Mouse (Mus musculus) midbrain, embryonic 10.5 days (tissue): ENCODE results near the gene Scrn2. TPM values are rescaled to one million over a fixed set of nuclear protein-coding genes. Genes with fewer than 3 reads are reported as not detected.

Source experiments
- DNase-seq: peaks from one replicate; pipeline ENCODE4 v3.0.0-alpha.2; 2017; ENCODE audit warnings: low spot score
- H3K27ac ChIP-seq: fragments of 300-500 bp; sonication (generic); replicated peaks from 2 replicates; pipeline ENCODE4 v1.5.1; 2016; ENCODE audit warnings: mild to moderate bottlenecking
- H3K27me3 ChIP-seq: fragments of 300-500 bp; sonication (generic); 2 replicates; pipeline ENCODE4 v1.6.1; 2016; ENCODE audit warnings: low read depth, mild to moderate bottlenecking; ENCODE audit not compliant: poor library complexity, severe bottlenecking
- H3K36me3 ChIP-seq: fragments of 300-500 bp; sonication (generic); 2 replicates; pipeline ENCODE4 v1.6.1; 2016; ENCODE audit warnings: mild to moderate bottlenecking, moderate library complexity
- H3K4me1 ChIP-seq: fragments of 300-500 bp; sonication (generic); 2 replicates; pipeline ENCODE4 v1.6.1; 2016
- H3K4me3 ChIP-seq: fragments of 300-500 bp; sonication (generic); 2 replicates; pipeline ENCODE4 v1.5.1; 2016; ENCODE audit warnings: mild to moderate bottlenecking, moderate library complexity
- H3K9me3 ChIP-seq: fragments of 300-500 bp; sonication (generic); replicated peaks from 2 replicates; pipeline ENCODE4 v1.6.1; 2016; ENCODE audit warnings: mild to moderate bottlenecking
- WGBS: fragments of 180-500 bp; shearing (Covaris S2); methylation state at CpG from one replicate; pipeline ENCODE4 v1.1.7; 2016; 5-methylcytosine and 5-hydroxymethylcytosine counted together
- polyA plus RNA-seq: library from polyadenylated mRNA; unstranded; fragments of >200 nt; fragmentation: Nextera tagmentation; extraction: Ambion mirVana; gene quantifications from 2 replicates; pipeline ENCODE4 v1.2.1, GENCODE M21; 2016

The Scrn2 gene
- 39.5 and 42.2 TPM in 2 replicates for polyA plus RNA-seq

GRCm38 (mm10) chr11:97029686-97030417 lies at the start of gene Scrn2:
Scrn2 (plus strand) TSS chr11:97029938.
- peaks cover 10% of the 10 kb centered on the region for H3K27me3 ChIP-seq
- H3K4me1 ChIP-seq, result peaks cover 34% of the 10 kb centered on the region
- peaks cover 18% of the 10 kb centered on the region for H3K36me3 ChIP-seq
- H3K27ac ChIP-seq, result peak within 1 kb of the TSS; percentile 96
- DNase-seq, result peak; percentile 92
- H3K4me3 ChIP-seq, result peak within 1 kb of the TSS; percentile 75
- 4% methylated on average over 25 of the region's 25 CpGs for WGBS
- no peaks in the 10 kb centered on the region for H3K9me3 ChIP-seq

GRCm38 (mm10) chr11:96980021-96980420 lies 49.7 kb upstream of the Scrn2 start:
- H3K27ac ChIP-seq, result no peak overlapping the region
- peaks cover 45% of the 10 kb centered on the region for H3K4me1 ChIP-seq
- peaks cover 26% of the 10 kb centered on the region for H3K27me3 ChIP-seq
- no peaks in the 10 kb centered on the region for H3K9me3 ChIP-seq
- H3K4me3 ChIP-seq, result no peak overlapping the region
- no peak for DNase-seq
- WGBS, result 83% methylated on average over 5 of the region's 5 CpGs
- H3K36me3 ChIP-seq, result no peaks in the 10 kb centered on the region; the same call in 1 of the 2 replicates

- WGBS, result 80% methylated on average over 15 of the region's 15 CpGs
- Histone ChIP-seq H3K27ac (no peak overlapping the region), H3K4me3 (no peak overlapping the region), H3K27me3 (peaks cover 41% of the 10 kb centered on the region), H3K36me3 (no peaks in the 10 kb centered on the region), H3K4me1 (peaks cover 32% of the 10 kb centered on the region), H3K9me3 (no peaks in the 10 kb centered on the region)
- DNase-seq, result no peak
Measured at GRCm38 (mm10) chr11:96981461-96981860, 48.3 kb upstream of the Scrn2 start.

- WGBS, result 6% methylated on average over 7 of the region's 7 CpGs
- 0 out of 2 replicates have a peak overlapping the region, but pooled peaks have one; percentile 20 for H3K4me3 ChIP-seq
- peaks cover 50% of the 10 kb centered on the region for H3K27me3 ChIP-seq
- peak; percentile 82 for DNase-seq
- peaks cover 24% of the 10 kb centered on the region for H3K4me1 ChIP-seq
- peak overlapping the region; percentile 39; the same call in 1 of the 2 replicates for H3K27ac ChIP-seq
- no peaks in the 10 kb centered on the region for H3K9me3 ChIP-seq
- no peaks in the 10 kb centered on the region for H3K36me3 ChIP-seq
Measured at GRCm38 (mm10) chr11:96982355-96982754, 47.4 kb upstream of the Scrn2 start.

DNA sequence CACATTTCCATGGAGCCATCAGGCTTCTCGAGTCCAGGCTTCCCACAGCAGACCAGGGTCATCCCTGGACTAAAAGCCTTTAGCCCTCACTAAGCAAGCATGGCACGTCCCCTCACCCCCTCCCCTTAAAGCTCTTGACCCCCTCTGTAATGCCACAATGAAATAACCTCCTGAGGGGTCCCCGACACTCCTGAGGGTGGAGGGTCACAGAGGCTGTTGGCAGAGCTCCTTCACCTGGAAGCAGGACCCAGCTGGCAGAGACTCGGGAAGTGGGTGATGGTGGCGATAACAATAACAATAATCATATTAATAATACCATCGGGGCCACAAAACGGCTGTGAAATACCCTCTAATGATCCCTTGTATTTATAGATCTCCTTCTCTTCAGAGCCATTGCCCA lies 46.9 kb upstream of the Scrn2 start, which contains the start of gene Sp2:
Gene Sp2 (minus strand): TSS at position 101 of the 400 bp plus-strand sequence.
- peaks cover 29% of the 10 kb centered on the region for H3K4me1 ChIP-seq
- H3K4me3 ChIP-seq, result 0 out of 2 replicates have a peak within 1 kb of the TSS, but pooled peaks have one; percentile 20
- H3K27me3 ChIP-seq, result peaks cover 55% of the 10 kb centered on the region
- no peak for DNase-seq
- WGBS, result 75% methylated on average over 7 of the region's 7 CpGs
- H3K9me3 ChIP-seq, result no peaks in the 10 kb centered on the region
- H3K36me3 ChIP-seq, result no peaks in the 10 kb centered on the region
- H3K27ac ChIP-seq, result peak within 1 kb of the TSS; percentile 39; the same call in 1 of the 2 replicates

- no peak for DNase-seq
- Histone ChIP-seq H3K4me3 (no peak overlapping the region), H3K27me3 (peaks cover 75% of the 10 kb centered on the region), H3K4me1 (peaks cover 28% of the 10 kb centered on the region), H3K9me3 (no peaks in the 10 kb centered on the region), H3K27ac (no peak overlapping the region), H3K36me3 (no peaks in the 10 kb centered on the region)
- WGBS, result 22% methylated on average over 4 of the region's 4 CpGs
Measured at GRCm38 (mm10) chr11:96984903-96985302, 44.8 kb upstream of the Scrn2 start.

- WGBS, result 74% methylated on average over 3 of the region's 3 CpGs
- no peak for DNase-seq
- no peaks in the 10 kb centered on the region for H3K36me3 ChIP-seq
- H3K27me3 ChIP-seq, result peaks cover 80% of the 10 kb centered on the region
- H3K9me3 ChIP-seq, result no peaks in the 10 kb centered on the region
- H3K4me1 ChIP-seq, result peaks cover 28% of the 10 kb centered on the region
- H3K27ac ChIP-seq, result no peak overlapping the region
- no peak overlapping the region for H3K4me3 ChIP-seq
Measured at GRCm38 (mm10) chr11:96986463-96986862, 43.3 kb upstream of the Scrn2 start.

- Histone ChIP-seq H3K4me3 (peak overlapping the region; percentile 46), H3K27ac (peak overlapping the region; percentile 7; the same call in 1 of the 2 replicates), H3K9me3 (no peaks in the 10 kb centered on the region), H3K4me1 (peaks cover 35% of the 10 kb centered on the region), H3K27me3 (peaks cover 89% of the 10 kb centered on the region), H3K36me3 (no peaks in the 10 kb centered on the region)
- WGBS, result 6% methylated on average over 31 of the region's 31 CpGs
- DNase-seq, result peak; percentile 30
Measured at GRCm38 (mm10) chr11:96987873-96988655, 41.7 kb upstream of the Scrn2 start.

DNA sequence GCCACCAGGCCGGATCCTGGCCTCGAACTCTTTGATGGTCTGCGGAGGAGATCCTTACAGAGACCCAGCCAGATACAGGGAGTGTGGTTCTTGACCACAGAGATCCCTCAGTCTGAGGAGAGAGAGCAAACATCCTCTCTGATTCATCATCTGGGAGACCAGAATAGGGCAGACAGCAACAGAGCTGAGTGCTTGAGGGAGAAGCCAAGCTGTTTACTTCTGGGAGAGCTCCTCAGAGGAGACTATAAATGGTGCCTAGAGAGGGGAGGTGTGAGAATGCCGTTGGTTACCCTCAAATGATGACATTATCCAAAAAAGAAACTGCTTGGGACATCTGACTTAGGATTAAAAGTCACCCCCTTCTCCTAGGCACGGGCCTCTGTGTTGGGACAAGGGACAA lies 38.2 kb upstream of the Scrn2 start:
- DNase-seq, result no peak
- H3K27ac ChIP-seq, result peak overlapping the region; percentile 63; the same call in 1 of the 2 replicates
- no peak overlapping the region for H3K4me3 ChIP-seq
- WGBS, result 79% methylated on average over 5 of the region's 5 CpGs
- H3K36me3 ChIP-seq, result no peaks in the 10 kb centered on the region
- H3K4me1 ChIP-seq, result peaks cover 61% of the 10 kb centered on the region
- peaks cover 76% of the 10 kb centered on the region for H3K27me3 ChIP-seq
- H3K9me3 ChIP-seq, result no peaks in the 10 kb centered on the region

DNA sequence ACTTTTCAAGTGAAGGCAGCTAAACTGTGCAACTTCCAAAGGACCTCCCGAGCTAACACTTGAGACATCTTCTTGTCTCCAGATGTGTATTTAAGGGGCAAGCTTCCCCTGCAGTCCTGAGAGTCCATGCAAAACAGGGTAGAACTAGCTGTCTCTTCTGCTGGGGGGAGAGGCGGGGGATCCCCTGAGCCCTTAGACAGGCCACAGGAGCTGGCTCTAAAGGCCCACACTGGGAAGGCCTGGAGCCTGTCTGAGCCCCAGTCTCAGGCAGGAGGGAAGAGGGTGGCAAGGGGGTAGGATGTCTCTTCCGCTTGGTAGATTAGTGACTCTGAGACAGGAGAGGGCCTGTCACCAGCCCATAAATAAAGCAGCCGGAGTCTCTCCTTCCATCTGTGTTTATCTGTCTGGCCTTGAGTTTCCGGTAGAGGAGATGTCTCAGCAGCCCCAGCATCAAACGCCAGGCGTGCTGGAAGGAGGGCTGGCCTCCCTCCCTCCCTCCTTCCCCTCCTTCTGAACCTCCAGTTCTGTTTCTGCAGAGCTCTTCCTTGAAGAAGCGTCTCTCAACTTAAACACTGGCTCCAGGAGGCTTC lies 36.9 kb upstream of the Scrn2 start:
- Histone ChIP-seq H3K9me3 (no peaks in the 10 kb centered on the region), H3K36me3 (no peaks in the 10 kb centered on the region), H3K4me3 (no peak overlapping the region), H3K4me1 (peaks cover 70% of the 10 kb centered on the region), H3K27me3 (peaks cover 76% of the 10 kb centered on the region), H3K27ac (peak overlapping the region; percentile 63)
- DNase-seq, result no peak
- 54% methylated on average over 8 of the region's 8 CpGs for WGBS

GRCm38 (mm10) chr11:96995031-96995430 lies 34.7 kb upstream of the Scrn2 start:
- H3K9me3 ChIP-seq, result no peaks in the 10 kb centered on the region
- 22% methylated on average over 5 of the region's 5 CpGs for WGBS
- H3K27ac ChIP-seq, result peak overlapping the region; percentile 78
- H3K36me3 ChIP-seq, result no peaks in the 10 kb centered on the region
- no peak for DNase-seq
- H3K27me3 ChIP-seq, result peaks cover 76% of the 10 kb centered on the region
- H3K4me1 ChIP-seq, result peaks cover 65% of the 10 kb centered on the region
- H3K4me3 ChIP-seq, result 0 out of 2 replicates have a peak overlapping the region, but pooled peaks have one; percentile 14
